Mouse (Mus musculus) CD4-positive, CD25-positive, alpha-beta regulatory T cell, adult 4 months (primary cell): ENCODE measurements around the gene Magi2. TPM values are rescaled to one million over a fixed set of nuclear protein-coding genes. Genes with fewer than 3 reads are reported as not detected.

Experiments
- ATAC-seq: one replicate; pipeline ENCODE4 v1.8.0; 2017
- polyA plus RNA-seq, 2 experiments: library from polyadenylated mRNA; unstranded; fragments of 100-300 nt; shearing (Covaris generic); gene quantifications; one replicate each; pipeline ENCODE4 v1.2.1; 2017

Magi2 gene
- polyA plus RNA-seq, 2 experiments from 2014 or later = 0.12 to 0.38 TPM

DNA sequence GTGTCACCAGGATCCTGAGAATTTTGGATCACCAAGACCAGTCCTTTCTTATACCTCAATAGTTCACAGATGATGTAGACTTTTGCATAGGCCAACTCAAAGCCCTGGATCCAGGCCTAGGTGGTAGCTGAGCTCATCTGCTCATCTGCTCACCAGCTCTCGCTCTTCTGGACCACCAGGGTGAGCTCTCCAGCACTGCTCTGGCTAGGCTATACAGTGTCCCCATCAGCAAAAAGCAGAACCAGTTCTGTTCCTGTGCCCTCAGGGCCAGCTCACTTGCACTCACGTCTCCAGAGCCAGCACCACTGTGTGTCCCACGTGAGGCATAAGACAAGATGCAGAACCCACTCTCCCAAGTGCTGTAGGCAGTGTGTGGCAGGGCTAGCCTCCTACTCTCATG is 747.0 kb downstream of the Magi2 start:
- ATAC-seq = no peak

DNA sequence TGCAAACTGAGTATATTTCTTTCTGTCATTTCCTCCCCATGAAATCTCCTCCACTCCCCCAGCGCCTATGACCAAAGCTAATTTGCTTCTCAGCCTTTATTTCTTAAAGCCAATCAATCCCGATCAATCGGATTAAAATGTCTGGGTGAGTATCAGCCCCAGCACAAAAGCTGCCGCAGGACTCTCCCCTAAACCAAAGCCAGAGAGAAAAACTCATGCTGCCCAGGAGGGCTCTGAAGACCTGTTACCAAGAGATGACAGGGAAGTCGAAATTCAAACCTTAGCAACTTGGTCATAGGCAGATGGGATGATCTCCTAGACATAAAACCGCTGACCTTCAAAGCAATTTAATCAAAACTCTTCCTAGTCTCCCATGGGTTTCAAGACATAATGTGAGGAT is 754.7 kb downstream of the Magi2 start:
- no peak for ATAC-seq

DNA sequence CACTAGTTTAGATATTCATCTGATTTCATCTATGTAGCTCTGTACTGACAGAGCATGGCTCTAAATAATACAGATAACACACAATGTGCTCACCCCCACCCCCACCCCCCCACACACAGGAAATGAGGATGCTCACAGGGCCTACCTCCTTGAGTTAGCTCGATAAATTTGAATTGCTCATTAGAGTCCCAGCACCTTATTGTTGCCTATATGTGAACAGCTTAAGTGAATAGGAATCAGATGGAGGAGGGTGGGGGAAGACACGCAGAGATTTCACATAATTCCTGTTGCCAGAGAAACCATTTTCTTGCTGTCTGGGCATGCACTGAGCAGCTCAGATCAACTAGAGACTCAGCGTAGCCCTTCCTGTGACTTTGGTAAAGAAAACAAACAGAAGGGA is 755.2 kb downstream of the Magi2 start:
- no peak for ATAC-seq

DNA sequence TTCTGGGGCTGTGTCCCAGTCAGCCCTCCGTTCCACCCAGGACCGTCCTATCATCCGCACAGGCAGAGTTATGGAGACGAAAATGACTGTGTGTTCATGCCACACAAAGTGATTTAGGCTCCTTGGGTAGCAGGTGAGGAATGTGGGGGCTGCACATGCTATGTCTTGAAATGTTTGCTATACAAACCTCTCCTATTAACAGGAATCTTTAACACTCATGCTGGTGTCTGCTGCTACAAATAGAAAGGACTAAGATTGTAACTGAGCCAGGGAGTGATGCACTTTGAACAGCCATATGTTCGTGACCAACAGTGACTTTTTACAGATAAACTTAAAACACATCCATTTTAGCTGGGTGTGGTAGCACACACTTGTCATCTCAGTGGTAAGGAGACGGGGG is 772.6 kb downstream of the Magi2 start:
- no peak for ATAC-seq

DNA sequence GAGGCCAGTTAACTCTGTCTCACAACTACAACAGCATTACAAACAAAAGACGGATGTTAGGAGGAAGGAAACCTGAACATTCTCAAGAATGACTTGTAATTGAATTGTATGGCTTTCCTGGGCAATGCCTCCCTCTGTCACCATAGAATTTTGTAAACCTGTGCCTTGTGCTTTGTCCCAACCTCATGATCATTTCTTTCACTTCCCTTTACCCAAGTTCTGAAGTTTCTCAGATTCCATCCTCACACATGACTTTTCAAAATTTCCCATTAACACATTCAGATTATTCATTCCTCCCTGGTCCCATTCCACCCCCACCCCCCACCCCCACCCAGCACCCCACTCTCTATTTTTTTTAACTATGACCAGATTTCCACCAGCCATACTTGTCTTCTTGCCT is 773.1 kb downstream of the Magi2 start:
- no peak for ATAC-seq

DNA sequence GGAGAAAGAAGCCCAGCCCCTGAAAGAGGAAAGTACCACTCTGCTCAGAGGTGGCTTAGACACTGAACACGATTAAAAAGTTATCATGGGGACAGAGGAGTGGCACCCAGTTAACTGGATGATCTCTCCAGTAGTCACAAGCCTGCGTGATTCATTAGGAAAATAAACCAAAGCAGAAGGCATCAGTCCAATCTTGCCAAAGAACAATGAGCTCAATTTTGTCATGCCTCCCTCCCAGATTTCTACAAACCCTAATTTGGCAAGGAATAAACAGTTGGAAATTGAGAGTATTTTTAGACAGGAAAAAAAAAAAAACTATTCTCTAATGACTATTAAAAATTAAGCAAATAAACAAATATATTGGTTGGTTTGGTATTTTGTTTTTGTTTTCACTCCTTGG is 779.8 kb downstream of the Magi2 start:
- ATAC-seq = no peak

DNA sequence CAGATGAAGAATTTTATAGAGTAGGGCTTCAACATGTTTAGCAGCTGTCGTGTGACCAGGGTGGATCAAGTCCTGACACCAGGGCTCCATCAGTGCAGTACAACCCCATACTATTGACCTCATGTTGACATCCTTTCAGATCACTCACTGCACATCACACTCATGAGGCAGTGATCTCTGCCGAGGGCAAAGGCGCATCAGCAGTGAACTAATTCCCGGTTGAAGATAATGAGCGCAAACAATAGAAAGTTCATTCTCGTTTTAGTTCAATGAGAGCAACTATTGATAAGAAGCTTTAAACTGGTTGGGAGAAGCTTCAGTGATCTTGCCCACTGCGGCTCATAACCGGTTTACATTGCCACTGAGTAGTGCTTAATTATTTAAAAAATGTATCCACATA is 780.4 kb downstream of the Magi2 start:
- no peak for ATAC-seq

DNA sequence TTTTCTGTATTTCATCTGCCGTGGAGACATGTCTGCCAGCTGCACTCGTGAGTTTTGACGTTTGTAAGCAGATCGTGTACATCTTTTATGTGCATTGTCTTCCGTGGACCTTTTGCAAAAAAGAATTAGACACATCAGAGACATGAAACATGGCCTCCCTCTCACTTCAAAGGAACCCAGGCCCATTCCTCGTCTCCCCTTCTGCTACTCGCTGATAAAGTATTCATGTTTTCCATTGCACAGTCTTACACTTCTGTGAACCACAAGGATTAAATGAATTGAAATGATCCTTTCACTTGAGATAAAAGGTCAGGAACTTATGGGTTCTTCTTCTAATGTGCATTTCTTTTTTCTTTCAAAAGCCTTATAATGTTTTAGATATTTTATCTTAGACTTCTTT is 783.4 kb downstream of the Magi2 start:
- no peak for ATAC-seq

DNA sequence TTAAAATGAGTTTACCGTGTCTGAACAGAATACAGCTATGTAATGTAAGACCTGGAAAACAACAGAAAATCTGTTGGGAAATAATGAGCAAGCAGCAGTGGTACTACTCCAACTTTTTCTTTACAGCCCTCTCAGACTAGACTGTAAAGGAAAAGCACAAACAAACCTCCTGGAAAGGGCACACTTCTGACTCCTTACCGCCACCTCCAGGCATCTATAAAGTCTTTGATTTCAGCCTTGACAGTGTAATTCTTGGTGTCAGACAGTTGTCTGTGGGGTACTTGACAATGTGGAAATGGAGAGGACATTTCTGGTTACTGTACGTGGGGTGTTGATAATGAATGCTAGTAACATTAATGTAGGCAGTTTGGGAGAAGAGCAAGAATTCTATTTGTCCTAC is 791.2 kb downstream of the Magi2 start:
- ATAC-seq = no peak

DNA sequence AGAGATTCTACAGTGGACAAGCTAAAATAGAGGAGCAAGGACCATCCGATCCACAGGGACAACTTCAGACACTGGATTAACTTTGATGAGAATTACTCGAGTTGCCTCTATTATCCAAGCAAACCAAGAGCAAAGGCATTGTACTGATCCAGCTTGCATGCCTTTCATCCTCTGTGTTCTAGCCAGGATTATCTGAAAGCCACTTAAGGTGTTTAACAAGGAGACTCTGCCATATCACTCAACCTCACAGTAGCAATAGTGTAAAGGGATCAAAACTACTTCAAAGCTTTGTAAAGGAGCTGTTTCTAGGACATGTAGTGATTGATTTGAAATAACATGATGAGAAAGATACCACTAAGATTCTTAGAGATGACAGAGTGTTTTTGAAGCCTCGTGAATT is 819.8 kb downstream of the Magi2 start:
- no peak for ATAC-seq

DNA sequence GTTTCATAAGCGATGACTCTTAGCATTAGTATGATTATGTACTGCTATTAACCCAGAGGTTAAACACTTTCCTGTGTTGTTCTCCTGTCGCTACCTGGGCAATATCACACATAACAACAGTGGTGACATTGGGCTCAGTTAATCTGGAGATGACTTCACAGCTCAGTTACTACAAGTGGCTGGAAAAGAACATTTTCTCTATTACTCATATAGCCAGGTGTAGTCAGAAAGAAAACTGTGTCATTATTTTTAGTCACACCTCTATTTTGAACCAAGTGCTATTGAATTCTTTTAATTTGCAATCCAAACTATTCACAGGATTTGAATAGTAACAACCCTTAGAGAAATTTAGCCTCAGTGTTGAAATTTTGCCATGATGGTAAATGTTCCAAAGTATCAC is 821.5 kb downstream of the Magi2 start:
- ATAC-seq = no peak

DNA sequence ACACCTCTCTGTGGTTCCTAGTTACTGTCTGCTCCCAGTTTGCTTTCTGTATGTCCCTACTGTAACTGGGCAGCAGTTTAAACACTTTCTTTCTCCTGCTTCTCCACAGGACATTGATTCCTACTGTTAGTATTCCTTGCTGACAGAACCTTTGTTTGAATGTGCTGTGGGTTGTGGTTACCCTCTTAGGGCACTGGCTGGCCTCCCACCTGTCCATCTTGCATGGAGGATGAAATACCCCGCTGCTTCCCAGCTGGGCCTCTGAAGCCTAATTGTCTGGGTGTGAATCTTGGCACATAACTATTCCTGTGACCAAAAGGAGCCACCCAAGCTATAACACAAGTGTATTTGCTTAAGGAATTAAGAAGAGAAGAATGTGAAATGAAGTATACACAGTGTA is 823.4 kb downstream of the Magi2 start:
- ATAC-seq = no peak

DNA sequence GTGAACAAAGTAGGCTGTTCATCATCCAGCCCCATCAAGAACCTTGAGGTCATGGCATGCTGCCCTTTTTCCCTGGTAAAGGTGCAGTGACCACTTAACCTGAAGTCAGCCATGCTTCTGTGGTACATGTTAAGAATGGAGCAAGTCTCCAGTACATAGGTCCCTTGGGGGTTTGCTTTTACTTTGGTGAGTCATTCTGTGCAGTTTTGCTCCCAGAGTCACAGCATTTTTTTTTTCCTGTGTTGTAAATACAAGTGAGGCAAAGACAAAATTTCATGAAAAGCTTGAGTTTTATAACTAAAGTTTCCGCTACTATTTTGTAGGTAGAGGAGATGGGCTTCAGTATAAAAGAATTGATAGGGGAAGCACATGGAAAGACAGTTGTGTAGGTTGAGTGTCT is 828.2 kb downstream of the Magi2 start:
- no peak for ATAC-seq

DNA sequence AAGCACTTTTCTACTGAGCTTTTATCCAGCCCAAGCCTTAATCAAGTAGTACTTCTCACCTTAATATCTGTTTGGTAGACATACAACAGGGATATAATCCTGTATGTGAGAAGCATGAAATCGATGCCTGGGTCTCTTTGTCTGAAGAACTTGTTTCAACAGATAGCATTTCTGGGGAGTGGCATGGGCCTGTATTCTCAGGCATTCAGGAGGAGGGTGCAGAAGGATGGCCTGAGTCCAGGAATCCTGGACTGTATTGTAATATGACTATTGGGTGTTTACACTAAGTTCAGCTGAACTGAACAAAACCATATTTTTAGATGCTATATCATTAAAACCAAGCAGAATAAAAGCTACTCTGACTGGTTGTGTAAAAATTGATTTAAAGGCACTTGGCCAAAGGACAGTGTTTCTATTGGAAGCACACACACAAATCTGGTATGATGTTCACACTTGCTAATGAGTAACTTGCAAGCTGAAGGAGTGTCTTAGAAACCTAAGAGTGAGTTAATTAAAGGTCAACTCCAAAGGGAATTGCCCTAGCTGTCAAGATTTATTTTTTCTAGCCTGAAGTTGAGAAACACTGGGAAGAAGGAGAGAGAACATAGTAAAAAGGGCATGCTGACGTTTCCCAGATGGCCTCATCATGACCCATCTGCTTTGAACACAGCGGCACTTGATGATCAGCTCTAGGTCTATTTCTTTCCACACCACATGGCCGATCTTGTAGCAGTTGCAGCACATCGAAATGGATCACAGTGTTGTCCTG is 829.4 kb downstream of the Magi2 start:
- no peak for ATAC-seq

DNA sequence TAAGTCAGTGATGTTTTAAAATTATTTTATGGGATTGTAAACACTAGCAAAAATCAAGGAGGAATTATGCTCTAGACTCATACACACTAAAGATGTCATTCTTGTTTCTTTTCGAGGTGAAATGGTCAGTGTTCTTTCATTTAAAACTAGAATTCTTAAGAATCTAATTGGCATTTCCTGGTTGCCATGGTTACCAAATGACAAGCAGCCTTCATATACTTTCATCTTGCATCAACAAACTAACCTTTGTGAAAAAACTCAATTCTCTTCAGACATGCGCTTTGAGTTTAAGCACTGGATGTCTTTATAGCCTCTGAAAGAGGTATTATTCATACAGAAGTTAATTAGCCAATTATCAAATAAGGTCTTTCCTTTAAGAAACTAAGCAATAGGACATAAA is 830.0 kb downstream of the Magi2 start:
- ATAC-seq = no peak

DNA sequence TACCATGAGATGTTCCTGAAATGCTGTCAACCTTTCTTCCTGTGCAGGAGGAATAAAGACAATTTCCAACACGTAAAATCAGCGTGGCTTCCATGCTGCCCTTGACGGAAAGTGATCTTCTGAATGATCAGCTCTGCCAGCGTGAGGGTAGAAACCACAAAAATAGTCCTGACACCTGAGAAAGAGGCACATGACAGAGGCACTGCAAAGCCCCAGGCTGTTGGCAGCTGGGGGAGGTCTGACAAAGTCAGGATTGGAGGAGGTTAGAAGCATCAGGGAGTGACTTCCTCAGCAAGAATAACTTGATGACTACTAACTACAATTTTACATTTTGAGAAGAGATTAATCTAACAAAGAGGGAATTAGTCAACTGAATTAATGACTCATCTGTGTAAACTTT is 835.2 kb downstream of the Magi2 start:
- no peak for ATAC-seq

DNA sequence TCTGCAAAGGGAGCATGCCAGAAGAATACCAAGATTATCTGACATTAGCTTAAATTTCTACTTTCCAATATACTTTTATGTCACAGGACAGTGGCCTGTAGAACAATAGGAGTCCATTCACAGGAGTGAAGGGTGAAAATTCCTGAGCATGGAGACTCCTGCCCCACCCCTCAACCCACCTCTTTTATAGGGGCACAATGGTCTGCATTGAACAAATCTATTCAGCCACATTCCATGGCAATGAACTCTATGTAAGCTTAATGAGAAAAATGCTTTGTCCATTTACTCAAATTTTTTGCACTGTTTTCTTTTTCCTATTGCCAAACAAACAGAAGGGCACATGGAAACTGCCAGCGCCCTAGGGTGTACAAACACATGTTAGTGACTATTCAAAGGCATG is 838.2 kb downstream of the Magi2 start:
- no peak for ATAC-seq

DNA sequence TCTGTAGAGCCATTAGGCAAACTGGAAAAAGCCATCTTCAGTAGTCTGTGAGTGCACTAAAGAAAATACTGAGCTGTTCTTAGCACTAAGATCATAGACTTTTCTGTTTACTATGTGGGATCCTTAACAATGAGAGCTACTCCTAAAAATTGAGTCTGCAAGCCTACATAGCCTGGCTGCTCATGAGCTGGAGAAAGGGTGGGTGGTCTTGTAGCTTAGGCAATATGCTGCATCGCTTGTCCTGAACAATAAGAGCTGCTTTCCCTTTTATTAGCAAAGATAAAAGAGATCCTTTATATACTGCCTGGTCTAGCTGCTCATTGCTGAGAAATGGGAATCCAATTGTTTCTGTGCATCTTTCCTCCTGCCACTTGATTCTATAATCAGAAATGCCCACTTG is 841.7 kb downstream of the Magi2 start:
- ATAC-seq = no peak

DNA sequence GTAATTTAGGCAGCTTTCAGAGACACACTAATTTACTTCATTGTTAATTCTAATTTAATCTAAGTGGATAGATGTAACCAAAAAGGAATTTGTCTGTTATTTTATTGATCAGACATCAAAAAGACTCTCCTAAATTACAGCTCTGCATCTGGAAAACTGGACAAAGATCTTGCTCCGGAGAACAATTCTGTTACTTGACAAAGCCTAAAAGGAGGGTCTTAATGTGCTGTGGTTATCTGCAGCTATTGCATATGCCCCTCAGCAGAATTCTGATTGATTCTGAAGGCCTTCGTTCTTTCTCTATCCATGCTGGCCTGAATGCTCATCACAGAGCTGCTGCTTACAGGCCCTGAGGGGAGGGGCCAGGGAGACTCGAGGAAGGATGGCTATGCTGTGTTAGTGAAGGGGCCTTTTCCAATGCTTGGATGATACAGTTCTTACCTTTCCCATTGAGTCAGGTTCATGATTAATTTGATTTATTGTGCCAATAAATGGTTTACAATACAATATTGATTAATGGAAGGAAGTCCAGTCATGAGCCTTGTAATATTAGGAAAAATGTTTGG is 842.2 kb downstream of the Magi2 start:
- no peak for ATAC-seq

DNA sequence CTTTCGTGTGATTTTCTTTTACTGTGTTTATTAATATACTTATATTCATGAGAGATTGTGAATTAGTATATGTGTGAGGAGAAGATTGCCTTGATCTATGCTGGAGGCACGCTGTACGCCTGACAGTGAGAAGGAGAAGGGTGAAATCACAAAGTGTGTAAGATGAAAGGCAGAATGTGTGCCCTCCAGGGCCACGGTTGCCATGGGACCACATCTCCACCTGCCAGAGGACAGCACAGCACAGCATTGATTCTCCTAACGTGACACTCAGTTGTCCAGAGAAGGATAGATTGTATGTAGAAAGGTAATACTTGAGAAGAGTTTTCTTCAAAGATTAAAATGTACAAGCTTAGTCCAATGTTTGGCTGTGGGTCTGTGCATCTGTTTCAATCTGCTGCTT is 847.3 kb downstream of the Magi2 start:
- no peak for ATAC-seq

DNA sequence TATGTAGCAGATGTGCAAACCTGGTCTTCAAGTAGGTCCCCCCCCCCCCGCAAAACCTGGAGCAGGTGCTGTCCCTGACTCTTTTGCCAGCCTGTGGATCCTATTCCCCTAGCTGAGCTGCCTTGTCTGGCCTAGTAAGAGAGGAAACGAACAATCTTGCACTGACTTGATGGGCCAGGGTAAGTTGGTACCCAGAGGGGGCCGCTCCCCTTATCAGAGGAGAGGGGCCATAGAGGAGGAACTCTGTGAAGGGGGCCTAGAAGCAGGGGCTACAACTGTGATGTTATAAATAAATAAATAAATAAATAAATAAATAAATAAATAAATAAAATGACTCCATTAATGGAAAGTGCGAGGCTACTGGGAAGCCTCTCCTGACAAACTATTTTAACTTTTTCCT is 848.0 kb downstream of the Magi2 start:
- no peak for ATAC-seq

DNA sequence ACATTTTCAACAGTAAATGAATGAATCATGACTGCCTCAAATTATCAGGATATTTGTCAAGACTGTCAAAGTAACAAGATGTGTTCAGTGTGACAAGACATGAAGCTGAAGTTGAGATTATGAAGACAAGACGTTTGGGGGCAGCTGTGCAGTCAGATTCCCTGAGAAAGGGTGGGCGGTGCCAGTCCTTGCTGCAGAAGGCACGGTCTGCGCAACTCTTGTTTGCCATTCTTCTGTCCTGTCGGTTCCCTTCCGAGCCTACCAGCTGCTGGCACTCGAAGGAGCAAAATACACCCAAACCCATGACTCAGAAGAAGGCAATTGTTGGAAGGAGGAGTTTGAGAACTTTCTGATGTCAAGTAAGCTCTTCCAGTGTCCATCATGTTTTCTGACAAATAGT is 852.1 kb downstream of the Magi2 start:
- no peak for ATAC-seq

DNA sequence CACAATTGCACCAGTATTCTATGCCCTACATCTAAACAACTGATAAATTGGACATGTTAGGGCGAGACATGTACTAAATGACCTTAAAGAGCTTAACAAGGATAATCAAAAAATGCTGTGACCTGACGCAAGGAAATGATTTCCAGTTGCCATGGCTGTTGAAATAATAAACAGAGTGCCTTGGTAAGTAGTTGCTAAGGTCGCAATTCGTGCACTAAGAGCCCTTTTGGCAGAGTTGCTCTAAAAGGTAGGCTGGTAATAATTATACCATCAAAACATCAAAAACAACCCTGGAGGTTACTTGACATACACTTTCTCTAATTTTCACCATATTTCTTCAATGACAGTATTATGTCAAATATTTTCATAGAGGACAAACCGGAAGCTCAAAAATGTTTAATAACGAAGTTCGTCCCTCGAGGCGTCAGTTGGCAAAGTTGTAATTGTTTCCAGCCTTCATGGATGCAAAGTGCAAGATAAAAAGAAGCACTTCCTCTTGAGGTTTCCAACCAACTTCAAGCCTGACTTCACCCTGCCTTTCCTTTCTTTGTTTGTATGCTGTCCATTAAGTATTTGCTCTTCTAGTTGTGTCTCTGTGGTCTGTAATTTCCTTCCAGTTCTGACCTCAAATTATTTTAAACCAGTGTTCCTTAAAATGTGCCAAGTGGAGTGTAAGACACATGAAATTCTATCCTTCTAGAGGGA is 853.9 kb downstream of the Magi2 start:
- no peak for ATAC-seq

DNA sequence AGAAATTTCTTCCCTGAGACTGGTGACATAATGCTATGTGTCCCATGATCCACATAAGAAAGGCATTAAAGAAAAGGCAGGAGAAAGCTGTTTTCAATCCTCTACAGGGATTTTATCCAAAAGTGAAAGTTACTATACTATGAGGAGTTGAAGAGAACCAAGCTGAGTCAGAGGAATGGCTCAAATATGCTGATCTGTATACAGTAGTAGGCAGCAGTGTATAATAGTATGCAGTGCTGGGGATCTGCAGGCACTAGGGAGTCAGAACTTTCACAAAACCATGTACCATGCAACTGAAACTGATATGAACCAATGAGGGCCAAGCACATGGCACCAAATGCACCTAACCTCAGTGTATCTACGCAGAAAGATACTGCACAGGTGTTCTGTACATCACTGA is 855.5 kb downstream of the Magi2 start:
- no peak for ATAC-seq
